Mouse (Mus musculus): ENCODE measurements around the gene Srek1ip1. TPM values are rescaled to one million over a fixed set of nuclear protein-coding genes. Genes with fewer than 3 reads are reported as not detected.

The Srek1ip1 gene
- 10 to 100 TPM in 1 of 2 experiments, 1 to 10 TPM in 1; 8.7 to 11.5 TPM for total RNA-seq (2023)

DNA sequence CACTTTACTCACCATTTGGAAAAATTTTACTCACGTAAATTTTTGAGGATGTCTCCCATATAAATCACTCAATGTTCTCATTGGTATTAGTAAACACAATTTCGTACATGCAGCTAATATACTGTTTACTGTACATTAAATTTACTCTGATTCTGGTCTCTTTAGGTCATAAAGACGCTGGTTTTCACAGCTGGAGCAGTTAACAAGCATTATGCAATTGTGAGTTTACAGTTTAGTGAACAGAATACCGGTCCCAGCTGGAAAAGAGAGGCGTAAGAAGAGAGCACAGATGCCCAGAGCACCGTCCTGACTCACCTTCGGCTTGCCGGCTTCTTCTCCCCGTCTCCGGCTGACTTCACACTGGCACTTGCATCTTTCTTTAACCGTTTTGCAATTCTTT, at the start of gene Srek1ip1:
TSS of gene Srek1ip1 (plus strand) at position 301 of the 400 bp plus-strand sequence.

DNA sequence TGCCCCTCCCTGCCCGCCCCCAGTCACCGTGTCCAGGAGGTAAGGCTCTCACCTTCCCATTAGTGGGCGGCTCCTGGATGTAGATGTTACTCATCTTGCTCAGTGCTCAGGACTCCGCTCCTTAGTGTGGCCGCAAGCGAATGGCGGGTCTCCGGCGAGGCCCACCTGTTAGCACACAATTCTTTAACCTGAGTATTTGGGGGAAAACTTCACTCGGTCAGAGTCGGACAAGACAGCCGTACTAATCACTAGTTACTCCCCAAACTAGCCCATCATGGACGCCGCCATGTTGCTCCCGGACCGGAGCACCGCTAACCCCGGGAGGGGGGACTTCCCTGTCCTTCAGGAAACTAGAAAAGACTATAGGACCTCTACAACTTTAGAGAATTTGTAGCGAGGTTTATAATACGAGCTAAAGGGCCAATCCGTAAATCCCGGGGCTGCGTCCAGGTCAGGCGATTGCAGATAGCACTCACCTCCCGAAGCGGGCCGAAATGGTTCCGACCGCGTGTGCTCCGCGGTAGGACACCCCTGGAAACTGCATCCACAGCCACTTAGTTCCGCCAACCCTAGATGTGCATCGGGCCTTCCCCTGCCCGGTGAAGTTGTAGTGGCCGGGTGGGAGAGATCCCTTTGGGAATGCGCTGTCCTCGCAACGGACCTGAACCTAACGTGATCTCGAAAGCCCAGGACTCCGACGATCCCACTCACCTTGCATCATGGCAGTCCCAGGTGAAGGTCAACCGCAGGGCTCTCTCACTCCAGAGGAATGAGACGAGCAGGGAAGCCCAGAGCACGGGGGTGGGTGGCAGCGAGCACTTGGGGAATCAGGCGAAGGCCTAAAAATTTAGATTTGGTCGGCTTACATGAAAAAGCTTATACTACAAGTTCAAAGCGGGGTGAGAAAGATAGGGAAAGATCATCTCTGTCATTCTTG, 24.6 kb downstream of the Srek1ip1 start, which contains the start of gene Cwc27:
TSS of gene Cwc27 (minus strand) at position 508 of the 937 bp plus-strand sequence.

GRCm38 (mm10) chr13:104863127-104863979, 71.1 kb downstream of the Srek1ip1 start, which contains the start of gene Shisal2b:
TSS of gene Shisal2b (minus strand) at chr13:104863893.

Other genes with a start within 250 kb of the Srek1ip1 start
- gene Cwc27, start 24.7 kb downstream of the Srek1ip1 start, total RNA-seq (2023): 10 to 100 TPM; 26.3 to 34.6 TPM
- not detected for gene Shisal2b, start 71.4 kb downstream of the Srek1ip1 start, total RNA-seq (2023)

Data from T-cell, adult 66 days (primary cell).